Mouse (Mus musculus): ENCODE results near the gene C530008M17Rik.

Gene C530008M17Rik

GRCm38 (mm10) chr5:76832529-76833210, 176.4 kb downstream of the C530008M17Rik start:
- no peak for DNase-seq (ENCODE audit: low read depth, low spot score)

- DNase-seq (ENCODE audit: low read depth, low spot score) = peak; percentile 33
These were observed 180.7 kb downstream of the C530008M17Rik start for GRCm38 (mm10) chr5:76837018-76837417.

- no peak for DNase-seq (ENCODE audit: low read depth, low spot score)
These were observed 183.5 kb downstream of the C530008M17Rik start for GRCm38 (mm10) chr5:76839786-76840185.

GRCm38 (mm10) chr5:76841859-76842258, 185.5 kb downstream of the C530008M17Rik start:
- no peak for DNase-seq (ENCODE audit: low read depth, low spot score)

- peak; percentile 49 for DNase-seq (ENCODE audit: low read depth, low spot score)
These were observed 187.1 kb downstream of the C530008M17Rik start for GRCm38 (mm10) chr5:76843448-76843847.

- no peak for DNase-seq (ENCODE audit: low read depth, low spot score)
These were observed 187.6 kb downstream of the C530008M17Rik start for GRCm38 (mm10) chr5:76843851-76844419.

- DNase-seq (ENCODE audit: low read depth, low spot score) = no peak
These were observed 188.4 kb downstream of the C530008M17Rik start for GRCm38 (mm10) chr5:76844618-76845186.

- DNase-seq (ENCODE audit: low read depth, low spot score) = no peak
These were observed 190.8 kb downstream of the C530008M17Rik start for GRCm38 (mm10) chr5:76847106-76847505.

GRCm38 (mm10) chr5:76851316-76851715, 195.0 kb downstream of the C530008M17Rik start:
- no peak for DNase-seq (ENCODE audit: low read depth, low spot score)

GRCm38 (mm10) chr5:76853549-76853948, 197.2 kb downstream of the C530008M17Rik start:
- peak; percentile 78 for DNase-seq (ENCODE audit: low read depth, low spot score)

GRCm38 (mm10) chr5:76855829-76856600, 199.7 kb downstream of the C530008M17Rik start:
- no peak for DNase-seq (ENCODE audit: low read depth, low spot score)

- DNase-seq (ENCODE audit: low read depth, low spot score) = no peak
These were observed 201.0 kb downstream of the C530008M17Rik start for GRCm38 (mm10) chr5:76857103-76858015.

GRCm38 (mm10) chr5:76858444-76858843, 202.1 kb downstream of the C530008M17Rik start:
- DNase-seq (ENCODE audit: low read depth, low spot score) = no peak

- DNase-seq (ENCODE audit: low read depth, low spot score) = no peak
These were observed 210.5 kb downstream of the C530008M17Rik start for GRCm38 (mm10) chr5:76866819-76867218.

GRCm38 (mm10) chr5:76868693-76869286, 212.5 kb downstream of the C530008M17Rik start:
- peak; percentile 59 for DNase-seq (ENCODE audit: low read depth, low spot score)

- DNase-seq (ENCODE audit: low read depth, low spot score) = no peak
These were observed 213.2 kb downstream of the C530008M17Rik start for GRCm38 (mm10) chr5:76869553-76869952.

- DNase-seq (ENCODE audit: low read depth, low spot score) = no peak
These were observed 219.9 kb downstream of the C530008M17Rik start for GRCm38 (mm10) chr5:76876106-76876758.

GRCm38 (mm10) chr5:76884107-76884506, 227.8 kb downstream of the C530008M17Rik start:
- DNase-seq (ENCODE audit: low read depth, low spot score) = no peak

GRCm38 (mm10) chr5:76887011-76887410, 230.7 kb downstream of the C530008M17Rik start:
- DNase-seq (ENCODE audit: low read depth, low spot score) = no peak

- DNase-seq (ENCODE audit: low read depth, low spot score) = no peak
These were observed 236.3 kb downstream of the C530008M17Rik start for GRCm38 (mm10) chr5:76892608-76893007.

Data from forelimb bud, embryonic 11.5 days (tissue).